Mouse (Mus musculus) mammary gland, adult 2 months (tissue): ENCODE results near the gene Dusp21. TPM values are rescaled to one million over a fixed set of nuclear protein-coding genes. Genes with fewer than 3 reads are reported as not detected.

Experiments
- polyA plus RNA-seq: library from polyadenylated mRNA; depleted of rRNA; stranded (reverse); fragments of >200 nt; gene quantifications from 2 replicates; pipeline ENCODE4 v1.2.3, GENCODE M21; 2012; ENCODE audit warnings: low replicate concordance; rRNA removed

Dusp21 gene
- polyA plus RNA-seq, result not detected in 2 replicates

GRCm38 (mm10) chrX:18145557-18145956 lies at the start of gene Dusp21:
Gene Dusp21, plus strand, starts transcription at chrX:18145857.

GRCm38 (mm10) chrX:18162192-18162857 lies 16.7 kb downstream of the Dusp21 start, which contains the start of gene Kdm6a:
Gene Kdm6a, plus strand, starts transcription at chrX:18162575.

Other genes with a start within 250 kb of the Dusp21 start
- gene Kdm6a, start 16.7 kb downstream of the Dusp21 start, polyA plus RNA-seq, result 14.6 and 36.0 TPM in 2 replicates